Mouse (Mus musculus) forebrain, postnatal 0 days (tissue): Measurements from ENCODE around the gene Plcb2. TPM values are rescaled to one million over a fixed set of nuclear protein-coding genes. Genes with fewer than 3 reads are reported as not detected.
A peak's percentile ranks its signal among the peaks of the same experiment; 100 is the strongest.

Experiments
- ATAC-seq: fragments of 200-750 bp; cut with Nextera tagmentation; 2 replicates; pipeline ENCODE4 v1.8.0; 2017; ENCODE audit warnings: mild to moderate bottlenecking, moderate library complexity
- DNase-seq: peaks from one replicate; pipeline ENCODE4 v3.0.0-alpha.2; 2015
- H3K27ac ChIP-seq: fragments of 300-500 bp; sonication (generic); 2 replicates; pipeline ENCODE4 v1.5.1; 2014; ENCODE audit warnings: low read depth, mild to moderate bottlenecking, antibody characterized with exemption, low read length, moderate library complexity, mixed read lengths
- H3K27me3 ChIP-seq: fragments of 300-500 bp; sonication (generic); 2 replicates; pipeline ENCODE4 v1.6.1; 2014; ENCODE audit warnings: mild to moderate bottlenecking, low read length, mixed read lengths; ENCODE audit not compliant: insufficient read depth
- H3K36me3 ChIP-seq: fragments of 300-500 bp; sonication (generic); 2 replicates; pipeline ENCODE4 v1.6.1; 2014; ENCODE audit warnings: mild to moderate bottlenecking, moderate library complexity; ENCODE audit not compliant: insufficient read depth
- H3K4me1 ChIP-seq: fragments of 300-500 bp; sonication (generic); 2 replicates; pipeline ENCODE4 v1.6.1; 2014; ENCODE audit warnings: antibody characterized with exemption; ENCODE audit not compliant: insufficient read depth
- H3K4me2 ChIP-seq: fragments of 300-500 bp; sonication (generic); 2 replicates; pipeline ENCODE4 v1.6.1; 2014; ENCODE audit warnings: low read depth, mild to moderate bottlenecking, moderate library complexity
- H3K4me3 ChIP-seq: fragments of 300-500 bp; sonication (generic); 2 replicates; pipeline ENCODE4 v1.5.1; 2014; ENCODE audit warnings: low read depth, low read length, mixed read lengths
- H3K9ac ChIP-seq: fragments of 300-500 bp; sonication (generic); 2 replicates; pipeline ENCODE4 v1.6.1; 2014; ENCODE audit warnings: mild to moderate bottlenecking
- H3K9me3 ChIP-seq: fragments of 300-500 bp; sonication (generic); 2 replicates; pipeline ENCODE4 v1.6.1; 2016; ENCODE audit warnings: low read length
- CTCF ChIP-seq: sonication (generic); IDR thresholded peaks from 2 replicates; pipeline ENCODE4 v1.5.1; 2016; ENCODE audit warnings: antibody characterized with exemption, control low read depth, low read depth
- WGBS: fragments of 180-500 bp; shearing (Covaris S2); extraction: QIAGEN DNeasy Blood & Tissue Kit; methylation state at CpG from one replicate; pipeline ENCODE4 v1.1.7; 2014; 5-methylcytosine and 5-hydroxymethylcytosine counted together
- polyA plus RNA-seq: library from polyadenylated mRNA; unstranded; fragments of >200 nt; fragmentation: Nextera tagmentation; extraction: Ambion mirVana; gene quantifications from 2 replicates; pipeline ENCODE4 v1.2.1, GENCODE M21; 2015
- total RNA-seq: library from RNA; depleted of rRNA; stranded (reverse); fragments of >200 nt; gene quantifications from 2 replicates; pipeline ENCODE4 v1.2.3, GENCODE M21; 2014

Plcb2 gene
- total and polyA plus RNA-seq, 2 experiments from 2014 or later = 0.52 to 1.1 TPM

- no peak for TF ChIP-seq CTCF
- no peak for ATAC-seq
- no peak for DNase-seq
- Histone ChIP-seq H3K27ac (no peak overlapping the region), H3K4me1 (peaks cover 16% of the 10 kb centered on the region), H3K9me3 (no peaks in the 10 kb centered on the region), H3K27me3 (no peaks in the 10 kb centered on the region), H3K4me2 (no peak overlapping the region), H3K36me3 (no peaks in the 10 kb centered on the region), H3K4me3 (no peak overlapping the region), H3K9ac (no peak overlapping the region)
- WGBS = 78% methylated on average over 10 of the region's 10 CpGs
Observed at GRCm38 (mm10) chr2:118766041-118767033, 38.1 kb upstream of the Plcb2 start.

GRCm38 (mm10) chr2:118764875-118765274 lies 36.6 kb upstream of the Plcb2 start:
- no peak overlapping the region for H3K4me2 ChIP-seq
- H3K36me3 ChIP-seq = no peaks in the 10 kb centered on the region
- DNase-seq (no peak), ATAC-seq (no peak)
- H3K9ac ChIP-seq = no peak overlapping the region
- H3K9me3 ChIP-seq = no peaks in the 10 kb centered on the region
- WGBS = 85% methylated on average over 5 of the region's 5 CpGs
- no peak overlapping the region for H3K4me3 ChIP-seq
- peaks cover 22% of the 10 kb centered on the region for H3K4me1 ChIP-seq
- H3K27ac ChIP-seq = no peak overlapping the region
- H3K27me3 ChIP-seq = no peaks in the 10 kb centered on the region
- no peak for TF ChIP-seq CTCF

- H3K4me2 ChIP-seq = no peak overlapping the region; the same call in 1 of the 2 replicates
- H3K9me3 ChIP-seq = no peaks in the 10 kb centered on the region
- H3K4me1 ChIP-seq = peaks cover 22% of the 10 kb centered on the region
- ATAC-seq (no peak), DNase-seq (peak; percentile 74)
- WGBS = 20% methylated on average over 11 of the region's 11 CpGs
- no peak overlapping the region for H3K27ac ChIP-seq
- peak; percentile 68 for TF ChIP-seq CTCF
- H3K27me3 ChIP-seq = no peaks in the 10 kb centered on the region
- no peaks in the 10 kb centered on the region for H3K36me3 ChIP-seq
- no peak overlapping the region for H3K9ac ChIP-seq
- H3K4me3 ChIP-seq = no peak overlapping the region
Observed at GRCm38 (mm10) chr2:118764094-118764831, 36.0 kb upstream of the Plcb2 start.

GRCm38 (mm10) chr2:118763469-118763868 lies 35.2 kb upstream of the Plcb2 start:
- DNase-seq = no peak
- Histone ChIP-seq H3K9me3 (no peaks in the 10 kb centered on the region), H3K4me2 (no peak overlapping the region), H3K27ac (0 out of 2 replicates have a peak overlapping the region, but pooled peaks have one; percentile 83), H3K9ac (no peak overlapping the region), H3K4me1 (peaks cover 22% of the 10 kb centered on the region), H3K27me3 (no peaks in the 10 kb centered on the region), H3K36me3 (no peaks in the 10 kb centered on the region), H3K4me3 (no peak overlapping the region)
- WGBS = 54% methylated on average over 7 of the region's 7 CpGs
- no peak for ATAC-seq
- no peak for TF ChIP-seq CTCF

GRCm38 (mm10) chr2:118762784-118763148 lies 34.5 kb upstream of the Plcb2 start:
- DNase-seq (no peak), ATAC-seq (no peak)
- peak overlapping the region; percentile 19; the same call in 1 of the 2 replicates for H3K9ac ChIP-seq
- WGBS = 11% methylated on average over 10 of the region's 10 CpGs
- peak overlapping the region; percentile 83; the same call in 1 of the 2 replicates for H3K27ac ChIP-seq
- H3K4me3 ChIP-seq = no peak overlapping the region
- H3K4me1 ChIP-seq = peaks cover 22% of the 10 kb centered on the region
- H3K4me2 ChIP-seq = peak overlapping the region; percentile 32
- H3K36me3 ChIP-seq = no peaks in the 10 kb centered on the region
- no peak for TF ChIP-seq CTCF
- no peaks in the 10 kb centered on the region for H3K9me3 ChIP-seq
- no peaks in the 10 kb centered on the region for H3K27me3 ChIP-seq

- H3K9me3 ChIP-seq = no peaks in the 10 kb centered on the region
- no peaks in the 10 kb centered on the region for H3K36me3 ChIP-seq
- peak within 1 kb of the TSS; percentile 83 for H3K27ac ChIP-seq
- no peak within 1 kb of the TSS for H3K4me3 ChIP-seq
- H3K27me3 ChIP-seq = no peaks in the 10 kb centered on the region
- no peak for TF ChIP-seq CTCF
- peak within 1 kb of the TSS; percentile 32 for H3K4me2 ChIP-seq
- peak; percentile 83 for ATAC-seq
- H3K9ac ChIP-seq = peak within 1 kb of the TSS; percentile 19
- DNase-seq = peak; percentile 83
- 5% methylated on average over 29 of the region's 29 CpGs for WGBS
- peaks cover 22% of the 10 kb centered on the region for H3K4me1 ChIP-seq
Observed at GRCm38 (mm10) chr2:118761906-118762783, 33.9 kb upstream of the Plcb2 start, which contains the start of gene Ccdc9b. TSS of gene Ccdc9b (minus strand) at chr2:118762661.
